Comparison of ENCODE assay signal across 13 mouse cellular contexts in genomic region chr6:55579105-55579504, GRCm38 (mm10).
DNase-seq lines count a peak whose midpoint lies in the region; ATAC-seq and TF ChIP-seq lines count a peak whose summit lies in the region.
"Had no signal": no experiment of that assay in that cellular context is flagged by ENCODE, and none has a peak within 500 bp of the region (broad histone marks: within the 10 kb centered on the region; RNA-seq: fewer than 3 reads in every experiment).

No protein-coding gene starts in this region.

- H3K4me1 ChIP-seq in hindbrain, embryonic 11.5 days (replicated peaks; ENCODE audit: control insufficient read depth, insufficient read depth, low read length) = no peaks in the 10 kb centered on the region
- H3K4me1 ChIP-seq in hindbrain, embryonic 10.5 days (replicated peaks) = peaks cover 12% of the 10 kb centered on the region
- H3K4me1 ChIP-seq in forebrain, embryonic 14.5 days (ENCODE audit: control insufficient read depth, insufficient read depth, low read length) = peaks cover 21% of the 10 kb centered on the region
- H3K4me1 ChIP-seq in midbrain, embryonic 16.5 days (ENCODE audit: control insufficient read depth, insufficient read depth, low read length) = peaks cover 15% of the 10 kb centered on the region
- H3K4me1 ChIP-seq in lung, postnatal 0 days (ENCODE audit: insufficient read depth, low read depth, low read length) = no peaks in the 10 kb centered on the region
- H3K4me1 ChIP-seq: limb, embryonic 12.5 days had no signal

- H3K4me2 ChIP-seq in hindbrain, embryonic 11.5 days (replicated peaks; ENCODE audit: low read depth, low read length) = no peak overlapping the region
- H3K4me2 ChIP-seq in forebrain, embryonic 14.5 days (ENCODE audit: low read length) = peak overlapping the region; percentile 22
- H3K4me2 ChIP-seq in midbrain, embryonic 16.5 days (ENCODE audit: low read length) = peak overlapping the region; percentile 27; the same call in 1 of the 2 replicates
- no peak overlapping the region for H3K4me2 ChIP-seq in lung, postnatal 0 days (replicated peaks; ENCODE audit: low read depth, low read length)
- H3K4me2 ChIP-seq: limb, embryonic 12.5 days had no signal

- H3K27me3 ChIP-seq in hindbrain, embryonic 11.5 days (ENCODE audit: control insufficient read depth, insufficient read depth, low read length) = no peaks in the 10 kb centered on the region
- H3K27me3 ChIP-seq in hindbrain, embryonic 10.5 days (ENCODE audit: insufficient read depth, poor library complexity, severe bottlenecking) = no peaks in the 10 kb centered on the region
- H3K27me3 ChIP-seq in forebrain, embryonic 14.5 days (replicated peaks; ENCODE audit: control insufficient read depth, insufficient read depth, low read length) = no peaks in the 10 kb centered on the region
- H3K27me3 ChIP-seq in midbrain, embryonic 16.5 days (ENCODE audit: control insufficient read depth, insufficient read depth, low read depth, low read length) = no peaks in the 10 kb centered on the region
- H3K27me3 ChIP-seq in lung, postnatal 0 days (replicated peaks; ENCODE audit: insufficient read depth, low read length) = no peaks in the 10 kb centered on the region
- H3K27me3 ChIP-seq: limb, embryonic 12.5 days had no signal

- no peak for TF ChIP-seq CTCF in lung, postnatal 0 days (IDR thresholded peaks at IDR 0.05)

- no peak overlapping the region for H3K9ac ChIP-seq in hindbrain, embryonic 11.5 days (ENCODE audit: low read depth, low read length)
- H3K9ac ChIP-seq in forebrain, embryonic 14.5 days (ENCODE audit: low read length) = 0 out of 2 replicates have a peak overlapping the region, but pooled peaks have one; percentile 25
- H3K9ac ChIP-seq in midbrain, embryonic 16.5 days (ENCODE audit: low read depth, low read length) = no peak overlapping the region
- no peak overlapping the region for H3K9ac ChIP-seq in lung, postnatal 0 days (replicated peaks; ENCODE audit: low read depth)
- H3K9ac ChIP-seq: limb, embryonic 12.5 days had no signal

- no peak overlapping the region for H3K4me3 ChIP-seq in hindbrain, embryonic 11.5 days (ENCODE audit: low read depth, low read length)
- H3K4me3 ChIP-seq in hindbrain, embryonic 10.5 days = no peak overlapping the region
- H3K4me3 ChIP-seq in forebrain, embryonic 14.5 days (ENCODE audit: low read depth, low read length) = no peak overlapping the region
- H3K4me3 ChIP-seq in midbrain, embryonic 16.5 days (ENCODE audit: low read depth, low read length) = no peak overlapping the region
- no peak overlapping the region for H3K4me3 ChIP-seq in lung, postnatal 0 days (ENCODE audit: low read depth, low read length)
- H3K4me3 ChIP-seq: erythroblast, embryonic 14.5 days; limb, embryonic 12.5 days had no signal

- 0 out of 2 replicates have a peak, but pooled peaks have one; percentile 19 for ATAC-seq in hindbrain, embryonic 11.5 days (ENCODE audit: low FRiP score)
- ATAC-seq in forebrain, embryonic 14.5 days = peak; percentile 59
- peak; percentile 60; the same call in 1 of the 2 replicates for ATAC-seq in midbrain, embryonic 16.5 days
- ATAC-seq in lung, postnatal 0 days = no peak
- ATAC-seq: intestine, postnatal 0 days had no signal

- H3K36me3 ChIP-seq in hindbrain, embryonic 11.5 days (ENCODE audit: control insufficient read depth, insufficient read depth, low read length) = no peaks in the 10 kb centered on the region
- H3K36me3 ChIP-seq in hindbrain, embryonic 10.5 days = no peaks in the 10 kb centered on the region
- H3K36me3 ChIP-seq in forebrain, embryonic 14.5 days (ENCODE audit: control insufficient read depth, insufficient read depth, low read length) = no peaks in the 10 kb centered on the region
- no peaks in the 10 kb centered on the region for H3K36me3 ChIP-seq in midbrain, embryonic 16.5 days (ENCODE audit: control insufficient read depth, insufficient read depth, low read length)
- no peaks in the 10 kb centered on the region for H3K36me3 ChIP-seq in lung, postnatal 0 days (ENCODE audit: insufficient read depth, low read length)
- H3K36me3 ChIP-seq: limb, embryonic 12.5 days had no signal

- 65% methylated on average over 5 of the region's 5 CpGs for WGBS in hindbrain, embryonic 11.5 days
- WGBS in hindbrain, embryonic 10.5 days = 62% methylated on average over 5 of the region's 5 CpGs
- 21% methylated on average over 5 of the region's 5 CpGs for WGBS in forebrain, embryonic 14.5 days
- WGBS in midbrain, embryonic 16.5 days = 38% methylated on average over 5 of the region's 5 CpGs
- WGBS in lung, postnatal 0 days = 64% methylated on average over 5 of the region's 5 CpGs

- no peak for TF ChIP-seq EP300 in lung, postnatal 0 days (IDR thresholded peaks at IDR 0.05)

- no peak overlapping the region for H3K27ac ChIP-seq in hindbrain, embryonic 11.5 days (ENCODE audit: low read depth, low read length)
- no peak overlapping the region for H3K27ac ChIP-seq in hindbrain, embryonic 10.5 days
- peak overlapping the region; percentile 86 for H3K27ac ChIP-seq in forebrain, embryonic 14.5 days (ENCODE audit: low read depth, low read length)
- peak overlapping the region; percentile 74 for H3K27ac ChIP-seq in midbrain, embryonic 16.5 days (ENCODE audit: low read length)
- no peak overlapping the region for H3K27ac ChIP-seq in lung, postnatal 0 days (ENCODE audit: low read length)
- H3K27ac ChIP-seq: limb, embryonic 12.5 days had no signal

- DNase-seq in hindbrain, embryonic 11.5 days (ENCODE audit: low spot score) = peak; percentile 17
- no peak for DNase-seq in hindbrain, embryonic 10.5 days (ENCODE audit: low spot score)
- peak; percentile 25 for DNase-seq in brain, adult 2 months (ENCODE audit: low read depth, low spot score)
- peak; percentile 77 for DNase-seq in forebrain, embryonic 14.5 days (ENCODE audit: low spot score)
- no peak for DNase-seq in lung, postnatal 0 days (ENCODE audit: low spot score)
- no peak for DNase-seq in thymus, adult 18-20 months
- DNase-seq: gastrocnemius, postnatal 10 days; lung, adult 18-20 months; thymus, postnatal 25 days had no signal

- H3K9me3 ChIP-seq in hindbrain, embryonic 11.5 days (ENCODE audit: control insufficient read depth, low read length) = no peaks in the 10 kb centered on the region
- no peaks in the 10 kb centered on the region for H3K9me3 ChIP-seq in hindbrain, embryonic 10.5 days
- no peaks in the 10 kb centered on the region for H3K9me3 ChIP-seq in forebrain, embryonic 14.5 days (replicated peaks; ENCODE audit: control insufficient read depth, low read length)
- H3K9me3 ChIP-seq in midbrain, embryonic 16.5 days (replicated peaks; ENCODE audit: control insufficient read depth, low read length, poor library complexity, severe bottlenecking) = no peaks in the 10 kb centered on the region
- no peaks in the 10 kb centered on the region for H3K9me3 ChIP-seq in lung, postnatal 0 days (ENCODE audit: low read length)
- H3K9me3 ChIP-seq: limb, embryonic 12.5 days had no signal

Comparison
In these comparisons a context has a peak if more than half of its experiments do, and no peak if none do; other contexts are left out.
1. DNase-seq: peak in hindbrain, embryonic 11.5 days (single experiment), brain, adult 2 months (single experiment) and forebrain, embryonic 14.5 days (single experiment); none in hindbrain, embryonic 10.5 days (single experiment), lung, postnatal 0 days (single experiment) and thymus, adult 18-20 months (0 of 2).
2. H3K27ac ChIP-seq: peak in forebrain, embryonic 14.5 days (single experiment) and midbrain, embryonic 16.5 days (single experiment); none in hindbrain, embryonic 11.5 days (single experiment), hindbrain, embryonic 10.5 days (single experiment) and lung, postnatal 0 days (single experiment).
3. H3K4me2 ChIP-seq: peak in forebrain, embryonic 14.5 days (single experiment) and midbrain, embryonic 16.5 days (single experiment); none in hindbrain, embryonic 11.5 days (single experiment) and lung, postnatal 0 days (single experiment).